Mouse (Mus musculus) 3T3-L1 (cell line): ENCODE data around the gene Slc25a3.

Experiments
- DNase-seq: peaks from one replicate; pipeline ENCODE4 v3.0.0-alpha.2; 2015; ENCODE audit warnings: low read depth, low spot score

The Slc25a3 gene

DNA sequence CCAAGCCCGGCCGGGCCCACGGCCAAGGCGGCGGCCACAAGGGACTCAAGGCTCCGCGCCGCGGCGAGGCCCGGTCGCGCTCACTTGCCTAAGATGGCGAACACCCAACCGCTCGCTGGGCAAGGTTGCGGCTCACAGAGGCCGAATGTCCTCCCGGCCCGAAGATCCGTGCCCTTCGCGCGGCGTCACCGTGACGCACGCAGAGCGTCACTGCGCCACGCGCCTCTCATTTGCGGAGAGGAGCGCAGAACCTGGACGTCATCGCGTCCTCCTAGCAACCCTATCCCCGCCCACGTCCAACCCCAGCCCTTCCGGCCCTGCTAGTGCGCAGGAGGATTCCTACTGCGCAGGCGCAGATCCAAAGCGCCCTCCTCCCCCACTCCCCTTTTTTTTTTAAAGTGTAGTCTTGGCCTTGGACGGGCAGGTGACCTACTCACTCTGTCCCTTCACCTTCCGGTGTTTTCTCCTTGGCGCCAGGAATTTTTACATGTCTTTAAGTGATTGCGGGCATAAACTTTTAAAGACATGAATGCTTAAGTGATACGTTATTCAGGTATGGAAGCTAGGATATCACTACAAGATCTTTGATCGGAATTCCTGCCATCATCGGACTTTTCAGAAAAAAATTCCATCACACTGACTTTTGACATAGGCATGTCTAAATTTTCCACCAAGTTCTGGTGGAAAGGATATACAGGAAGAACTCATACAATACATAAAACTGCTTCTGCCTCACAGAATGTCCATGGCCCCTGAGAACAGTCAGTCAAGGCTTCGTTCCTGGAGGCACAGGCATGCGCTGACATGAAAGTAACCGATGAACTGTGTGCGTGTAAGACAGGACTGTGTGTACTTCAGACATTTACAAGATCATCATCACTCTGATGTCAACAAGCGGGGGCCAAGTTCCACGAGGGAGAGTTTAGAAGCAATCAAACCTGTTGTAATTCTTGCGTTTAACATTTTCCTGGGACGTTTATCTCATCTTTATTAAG lies at the start of gene Slc25a3:
Gene Slc25a3, minus strand, starts transcription at position 232 of the 995 bp plus-strand sequence.
- peak; percentile 98 for DNase-seq

DNA sequence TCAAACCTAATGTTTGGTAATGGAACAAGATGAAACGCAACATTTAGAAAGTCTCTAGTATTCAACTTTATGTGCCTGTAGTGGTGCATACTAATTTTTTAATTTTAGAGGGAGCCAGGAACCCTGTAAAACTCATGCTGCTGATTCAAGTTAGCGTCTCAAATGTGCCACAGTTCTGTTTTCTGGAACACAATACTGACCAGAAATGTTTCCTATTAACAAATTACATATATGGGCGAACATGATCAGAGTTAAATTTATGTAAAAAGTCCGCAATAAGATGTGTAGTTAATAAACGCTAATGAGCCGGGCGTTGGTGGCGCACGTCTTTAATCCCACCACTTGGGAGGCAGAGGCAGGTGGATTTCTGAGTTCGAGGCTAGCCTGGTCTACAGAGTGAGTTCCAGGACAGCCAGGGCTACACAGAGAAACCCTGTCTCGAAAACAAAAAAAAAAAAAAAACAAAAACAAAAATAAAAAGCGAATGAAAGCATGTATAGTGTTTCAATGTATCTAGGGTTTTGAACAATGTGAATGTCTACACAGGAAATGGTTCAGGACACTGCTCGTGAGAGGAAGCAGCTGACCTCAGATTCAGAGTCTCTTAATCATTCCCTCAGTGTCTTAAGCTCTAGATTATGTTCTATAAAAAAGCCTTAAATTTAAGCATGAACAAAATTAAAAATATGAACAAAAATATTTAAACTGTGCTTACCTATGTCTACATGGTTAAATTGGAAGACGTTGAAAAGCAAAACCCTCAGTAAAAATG lies 48.7 kb upstream of the Slc25a3 start:
- DNase-seq, result no peak

DNA sequence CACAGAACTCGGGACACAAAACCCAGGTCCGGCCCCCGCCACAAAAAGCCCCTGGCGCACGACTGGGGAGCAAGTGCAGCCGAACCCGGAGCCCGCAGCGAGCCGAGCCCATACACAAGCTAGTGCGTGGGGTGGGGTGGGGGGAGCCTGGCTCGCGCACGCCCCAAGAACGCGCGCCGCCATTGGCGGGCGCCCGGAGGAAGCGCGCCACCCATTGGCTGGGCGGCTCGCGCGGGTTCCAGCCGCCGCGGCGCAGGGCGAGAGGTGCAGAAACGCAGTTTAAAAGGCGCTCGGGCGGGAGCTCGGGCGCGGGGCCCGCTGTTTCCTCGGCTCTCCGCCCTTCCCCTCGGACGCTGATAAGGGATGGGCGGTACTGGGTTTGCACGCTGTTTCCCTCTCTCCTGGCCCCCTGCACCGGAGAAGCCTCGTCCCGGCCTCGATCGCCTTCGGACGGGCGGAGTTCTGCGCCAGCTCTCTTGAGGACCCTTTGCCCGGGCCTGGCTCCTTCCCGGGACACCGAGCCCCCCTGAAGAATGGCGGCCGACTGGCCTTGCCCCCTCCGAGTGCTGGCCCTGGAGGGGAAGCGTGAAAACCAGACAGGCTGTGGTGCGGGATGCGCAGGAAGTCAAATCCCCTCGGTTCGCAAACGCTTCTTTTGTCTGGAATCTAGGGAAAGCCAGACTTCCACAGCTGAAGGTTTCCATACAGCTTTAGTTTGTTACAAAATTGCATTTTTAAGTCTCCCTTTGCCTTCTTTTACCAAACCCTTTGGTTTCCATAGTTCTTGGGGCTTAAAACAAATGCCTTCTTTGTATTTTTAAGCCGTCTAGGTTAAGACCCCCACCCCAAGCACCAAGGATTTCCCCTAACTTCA lies 47.8 kb upstream of the Slc25a3 start:
- peak; percentile 82 for DNase-seq

DNA sequence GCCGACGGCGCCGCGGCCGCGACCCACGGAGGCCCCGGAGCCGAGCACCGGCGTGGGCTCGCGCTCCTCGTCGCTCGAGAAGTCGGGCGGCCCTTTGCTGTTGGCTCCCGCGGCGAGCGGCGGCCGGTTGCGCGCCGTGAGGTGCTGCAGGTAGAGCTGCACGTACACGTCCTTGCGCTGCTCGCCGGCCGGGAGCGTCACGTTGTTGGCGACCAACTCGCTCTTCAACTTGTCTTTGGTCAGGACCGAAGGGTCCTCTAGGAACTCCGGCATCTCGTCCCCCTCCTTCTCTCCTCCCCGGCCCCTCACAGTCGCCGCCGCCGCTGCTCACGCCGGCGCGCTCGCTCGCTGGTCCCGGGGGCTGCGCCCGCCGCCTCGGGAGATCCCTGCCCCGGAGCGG lies 47.2 kb upstream of the Slc25a3 start:
- DNase-seq, result peak; percentile 41

DNA sequence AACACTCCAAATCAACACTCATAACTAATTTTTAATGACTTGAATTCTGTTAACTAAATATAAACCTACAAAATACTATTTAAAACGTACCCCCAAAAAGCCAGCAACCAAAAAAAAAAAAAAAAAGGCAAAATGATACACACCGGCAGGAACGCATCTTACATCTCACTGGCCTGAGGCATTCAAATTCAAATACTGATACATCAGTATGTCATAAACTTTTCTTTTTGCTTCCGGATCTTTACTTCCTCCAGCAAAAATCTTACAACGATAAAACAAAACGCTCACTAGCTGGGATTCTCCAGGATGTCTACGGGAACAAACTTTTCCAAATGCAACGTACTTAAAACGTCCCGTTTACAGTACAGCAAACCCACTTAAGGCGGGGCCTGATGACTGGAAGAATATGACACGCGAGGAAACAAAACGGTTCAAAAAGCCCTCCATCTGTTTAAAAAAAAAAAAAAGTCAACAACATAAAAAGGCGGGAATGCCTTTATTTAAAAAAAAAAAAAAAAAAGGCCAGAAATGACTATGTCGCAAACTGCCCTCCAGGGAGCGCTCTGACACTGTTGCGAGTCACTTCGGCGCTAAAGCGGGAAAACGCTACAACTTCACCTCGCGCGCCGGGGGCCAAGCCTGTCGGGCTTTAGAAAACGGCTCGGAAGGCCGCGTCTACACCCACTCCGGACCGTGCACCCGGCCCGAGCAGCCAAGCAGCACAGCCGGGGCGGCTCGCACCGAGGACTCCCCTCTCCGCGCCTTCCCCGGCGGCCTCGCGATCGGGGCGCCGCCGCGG lies 46.5 kb upstream of the Slc25a3 start:
- DNase-seq, result peak; percentile 91

DNA sequence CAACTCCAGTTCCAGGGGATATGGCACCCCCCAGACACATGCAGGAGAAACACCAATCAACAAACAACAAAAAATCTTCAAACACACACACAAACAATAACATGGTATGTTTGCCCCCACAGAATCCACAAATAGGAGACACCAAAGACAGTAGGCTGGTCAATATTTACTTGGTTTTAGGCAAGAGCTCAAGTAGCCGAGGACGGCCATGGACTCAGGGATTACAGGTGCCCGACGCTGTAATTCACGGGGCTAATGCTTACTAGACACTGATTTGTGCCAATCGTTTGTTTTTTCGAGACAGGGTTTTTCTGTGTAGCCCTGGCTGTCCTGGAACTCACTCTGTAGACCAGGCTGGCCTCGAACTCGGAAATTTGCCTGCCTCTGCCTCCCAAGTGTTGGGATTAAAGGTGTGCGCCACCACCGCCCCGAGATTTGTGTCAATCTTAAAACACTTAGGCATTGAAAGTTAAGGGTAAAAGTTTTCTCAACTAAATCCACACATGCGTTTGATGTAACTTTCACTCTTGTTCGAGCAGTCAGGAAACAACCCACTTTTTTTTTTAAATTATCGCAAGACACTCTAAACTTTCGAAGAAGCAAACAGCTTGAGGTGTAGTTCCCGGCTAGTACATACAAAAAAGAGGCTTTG lies 45.7 kb upstream of the Slc25a3 start:
- peak; percentile 27 for DNase-seq

DNA sequence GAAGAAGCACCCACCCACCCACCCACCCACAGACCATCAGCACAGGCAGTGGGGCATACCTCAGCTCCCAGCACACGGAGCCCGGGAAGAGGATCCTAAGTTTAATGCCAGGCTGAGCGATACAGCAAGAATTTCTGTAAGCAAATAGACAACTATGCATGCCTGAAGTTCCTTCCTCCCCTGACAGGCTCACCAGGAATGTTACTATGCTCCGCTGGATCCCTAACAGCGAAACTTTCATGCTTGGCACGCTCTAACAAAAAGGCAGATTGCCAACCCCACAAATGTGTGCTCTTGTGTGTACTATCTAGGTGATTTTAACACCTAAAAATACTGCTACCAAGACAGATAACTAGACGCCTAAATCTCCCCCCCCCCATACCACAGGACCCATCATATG lies 43.5 kb upstream of the Slc25a3 start:
- peak; percentile 84 for DNase-seq

DNA sequence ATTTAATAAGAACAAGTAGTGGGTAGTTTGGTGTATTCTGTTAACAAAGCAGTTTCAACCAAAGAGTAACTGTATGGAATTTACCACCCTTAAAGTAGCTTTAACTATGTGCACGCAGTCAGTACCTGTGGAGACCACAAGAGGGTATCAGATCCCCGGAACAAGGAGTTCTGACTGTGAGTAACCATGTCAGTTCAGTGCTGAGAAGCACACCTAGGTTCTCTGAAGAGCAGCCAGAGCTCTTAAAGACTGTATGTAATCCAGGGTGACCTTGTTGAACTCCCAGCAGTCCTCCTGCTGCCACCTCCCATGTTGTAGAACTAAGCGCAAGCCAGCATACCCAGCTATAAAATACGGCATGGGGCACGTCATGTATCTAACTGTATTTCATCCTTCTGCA lies 43.0 kb upstream of the Slc25a3 start:
- peak; percentile 81 for DNase-seq

DNA sequence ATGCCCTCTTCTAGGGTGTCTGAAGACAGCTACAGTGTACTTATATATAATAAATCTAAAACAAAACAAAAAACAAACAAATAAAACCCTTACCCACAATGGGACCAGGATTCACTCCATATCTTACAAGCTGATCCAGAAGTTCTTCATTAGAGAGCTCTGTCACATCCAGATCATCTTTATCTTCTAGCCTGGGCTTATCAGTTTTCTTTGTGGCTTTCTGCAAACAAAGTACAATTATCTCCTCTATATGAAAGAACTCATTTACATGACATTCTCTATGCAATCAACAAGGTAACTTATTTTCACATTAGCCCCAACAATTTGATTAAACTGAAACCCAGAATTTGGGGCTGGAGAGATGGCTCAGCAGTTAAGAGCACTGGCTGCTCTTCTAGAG lies 42.0 kb upstream of the Slc25a3 start:
- no peak for DNase-seq

DNA sequence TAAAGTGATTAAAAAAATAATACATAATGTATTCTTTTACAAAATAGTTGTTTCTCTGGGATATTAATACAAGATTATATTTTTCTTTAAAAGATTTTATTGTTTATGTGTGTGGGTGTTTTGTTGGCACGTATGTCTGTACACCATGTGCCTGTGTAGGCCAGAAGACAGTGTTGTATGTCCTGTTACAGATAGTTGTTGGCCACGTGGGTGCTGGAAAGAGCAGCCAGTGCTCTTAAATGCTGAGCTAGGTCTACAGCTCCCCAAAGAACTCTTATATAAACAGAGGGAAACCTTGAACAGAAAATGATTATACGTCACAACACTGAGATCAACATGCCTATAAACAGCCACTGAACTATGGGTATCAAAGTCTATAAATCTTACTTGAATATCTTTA lies 40.6 kb upstream of the Slc25a3 start:
- no peak for DNase-seq

DNA sequence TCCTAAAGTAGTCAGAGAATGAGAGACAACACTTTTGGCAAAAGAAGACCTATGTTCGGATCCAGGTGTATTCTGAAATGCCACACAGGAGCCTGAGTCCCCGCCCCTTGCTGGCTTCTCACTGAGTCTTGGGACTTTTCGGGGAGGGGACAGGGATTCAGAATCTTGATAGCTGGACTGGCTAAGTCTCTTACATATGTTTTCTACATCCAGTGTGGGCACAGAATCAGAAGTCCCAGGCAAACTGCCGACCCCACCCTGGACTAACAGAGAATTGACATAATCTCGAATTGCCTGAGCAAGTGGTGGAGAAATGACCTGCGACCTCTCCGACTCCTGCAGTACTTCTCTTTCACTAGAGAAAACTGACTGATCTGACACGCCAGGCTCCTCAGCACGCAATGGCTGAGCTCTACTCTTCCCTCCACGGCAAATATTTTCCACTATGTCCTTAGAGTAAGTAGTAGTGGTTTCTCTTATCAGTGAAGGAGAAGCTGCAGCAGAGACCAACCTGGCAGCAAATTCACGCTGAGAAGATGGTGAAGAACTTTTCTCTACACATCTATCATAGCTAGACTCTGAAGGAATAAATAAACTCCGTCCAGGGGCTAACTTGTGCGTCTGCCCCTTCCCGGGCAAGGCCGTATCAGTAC lies 38.8 kb upstream of the Slc25a3 start:
- DNase-seq, result no peak

DNA sequence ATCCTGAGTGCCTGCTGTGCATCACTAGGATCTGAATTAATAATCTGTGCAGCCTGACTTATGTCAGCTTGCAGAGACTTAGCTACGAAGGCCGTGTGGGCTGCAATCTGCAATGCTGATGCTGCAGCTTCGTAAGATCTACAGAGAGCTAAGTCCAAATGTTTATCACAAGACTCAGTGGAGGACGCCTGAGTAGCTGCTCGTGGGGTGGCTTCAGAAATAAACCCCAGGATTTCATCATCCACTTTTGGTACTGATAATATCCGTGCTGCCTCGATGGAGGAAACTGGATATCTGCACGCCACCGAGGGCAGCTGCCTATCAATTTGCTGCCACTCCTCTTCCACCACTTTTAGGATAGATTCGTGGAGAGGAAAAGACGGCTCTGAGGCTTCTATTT lies 38.2 kb upstream of the Slc25a3 start:
- DNase-seq, result no peak

DNA sequence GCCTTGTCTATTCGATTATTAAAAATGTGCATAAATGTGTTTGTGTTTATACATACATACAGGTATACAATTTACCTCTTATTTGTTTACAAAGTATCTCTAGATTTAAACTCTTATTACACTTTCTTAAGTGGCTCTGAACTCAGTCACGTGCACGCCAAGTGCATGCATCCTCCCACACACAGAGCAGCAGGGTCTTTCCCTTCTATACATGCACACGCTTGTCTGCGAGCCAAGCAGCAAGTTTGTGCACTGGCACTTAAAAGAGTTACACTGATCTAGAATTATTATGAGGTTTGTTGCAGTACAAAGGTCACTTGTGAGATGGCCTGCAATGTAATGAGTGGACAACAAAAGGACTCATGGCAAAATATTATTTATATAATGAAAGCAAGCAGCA lies 37.1 kb upstream of the Slc25a3 start:
- no peak for DNase-seq

DNA sequence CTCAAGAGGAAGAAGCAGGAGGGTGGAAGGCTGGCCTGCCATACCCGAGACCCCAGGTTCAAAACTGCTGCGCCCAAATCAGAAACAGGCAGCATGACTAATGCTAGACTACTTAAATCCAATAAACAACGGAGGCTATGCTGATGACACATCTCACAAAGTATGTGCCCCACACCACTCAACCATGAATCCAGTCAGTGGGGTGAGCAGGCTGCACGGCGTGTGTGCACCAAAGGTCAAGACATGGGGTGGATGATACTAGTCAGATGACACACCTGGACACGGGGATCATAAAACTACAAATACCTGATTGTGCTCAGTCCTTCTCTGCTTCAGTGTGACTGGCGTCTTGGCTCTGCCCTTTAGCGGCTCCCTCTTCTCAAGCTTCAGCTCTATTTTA lies 34.6 kb upstream of the Slc25a3 start:
- DNase-seq, result peak; percentile 90

DNA sequence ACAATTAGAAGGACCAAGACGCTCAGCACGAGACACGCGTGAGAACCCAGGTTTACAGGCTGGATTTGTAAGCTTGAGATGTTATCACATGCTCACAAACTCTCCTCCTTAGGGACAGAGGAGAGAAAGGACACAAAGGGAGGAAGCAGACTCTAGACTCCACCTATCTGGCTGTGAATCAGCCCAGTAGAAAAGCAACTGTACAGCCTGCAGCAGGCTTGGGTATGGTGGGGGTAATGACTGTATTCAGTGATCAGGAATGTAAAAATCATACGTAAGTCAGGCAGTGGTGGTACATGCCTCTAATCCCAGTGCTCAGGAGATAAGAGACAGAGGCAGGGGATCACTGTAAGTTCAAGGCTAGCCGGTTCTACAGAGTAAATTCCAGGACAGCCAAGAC lies 32.5 kb upstream of the Slc25a3 start:
- peak; percentile 71 for DNase-seq

DNA sequence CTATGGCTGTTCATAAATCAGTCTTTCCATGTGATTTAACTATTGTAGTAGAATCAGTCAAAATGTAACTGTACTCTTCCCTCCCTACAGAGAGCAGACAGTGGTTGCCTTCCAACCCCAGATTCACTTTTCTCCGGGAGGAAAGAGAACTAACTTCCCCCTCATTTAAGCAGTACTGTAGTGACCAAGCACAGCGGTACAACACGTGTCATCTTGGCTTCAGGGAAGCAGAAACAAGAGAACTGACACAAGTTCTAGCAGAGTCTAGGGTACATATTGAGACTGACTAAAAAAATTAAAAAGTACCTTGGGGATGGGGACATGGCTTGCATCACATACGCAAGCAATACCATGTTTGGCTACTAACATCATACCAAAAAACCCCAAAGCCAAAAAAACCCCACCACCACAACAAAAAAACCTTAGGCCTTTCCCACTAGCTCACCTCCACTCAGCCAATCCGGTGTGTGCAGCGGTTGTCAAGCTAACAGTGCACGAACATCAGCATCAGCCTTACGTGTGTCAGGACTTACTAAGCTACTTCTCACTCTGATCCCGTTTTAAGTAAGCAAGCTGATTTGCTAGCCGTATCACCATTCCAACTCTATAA lies 30.1 kb upstream of the Slc25a3 start:
- DNase-seq, result no peak

DNA sequence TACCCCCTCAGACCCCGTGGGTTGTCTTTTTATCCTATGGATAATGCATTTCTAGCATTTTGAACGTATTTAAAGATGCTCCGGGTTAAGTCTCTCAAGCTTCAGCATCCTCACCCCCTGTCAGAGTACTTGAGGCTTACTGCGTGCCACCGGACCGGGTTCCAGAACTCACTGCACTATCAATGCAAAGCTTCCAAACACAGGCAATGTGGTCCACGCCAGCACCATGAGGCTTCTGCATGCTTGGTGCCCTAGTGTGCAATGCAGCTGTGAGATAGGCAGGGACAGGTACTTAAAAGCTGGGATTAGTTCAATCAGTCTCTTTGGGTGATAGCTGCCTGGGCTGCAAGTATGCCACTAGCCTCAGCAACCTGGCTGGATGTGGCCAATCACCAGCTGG lies 21.6 kb upstream of the Slc25a3 start:
- DNase-seq, result no peak

DNA sequence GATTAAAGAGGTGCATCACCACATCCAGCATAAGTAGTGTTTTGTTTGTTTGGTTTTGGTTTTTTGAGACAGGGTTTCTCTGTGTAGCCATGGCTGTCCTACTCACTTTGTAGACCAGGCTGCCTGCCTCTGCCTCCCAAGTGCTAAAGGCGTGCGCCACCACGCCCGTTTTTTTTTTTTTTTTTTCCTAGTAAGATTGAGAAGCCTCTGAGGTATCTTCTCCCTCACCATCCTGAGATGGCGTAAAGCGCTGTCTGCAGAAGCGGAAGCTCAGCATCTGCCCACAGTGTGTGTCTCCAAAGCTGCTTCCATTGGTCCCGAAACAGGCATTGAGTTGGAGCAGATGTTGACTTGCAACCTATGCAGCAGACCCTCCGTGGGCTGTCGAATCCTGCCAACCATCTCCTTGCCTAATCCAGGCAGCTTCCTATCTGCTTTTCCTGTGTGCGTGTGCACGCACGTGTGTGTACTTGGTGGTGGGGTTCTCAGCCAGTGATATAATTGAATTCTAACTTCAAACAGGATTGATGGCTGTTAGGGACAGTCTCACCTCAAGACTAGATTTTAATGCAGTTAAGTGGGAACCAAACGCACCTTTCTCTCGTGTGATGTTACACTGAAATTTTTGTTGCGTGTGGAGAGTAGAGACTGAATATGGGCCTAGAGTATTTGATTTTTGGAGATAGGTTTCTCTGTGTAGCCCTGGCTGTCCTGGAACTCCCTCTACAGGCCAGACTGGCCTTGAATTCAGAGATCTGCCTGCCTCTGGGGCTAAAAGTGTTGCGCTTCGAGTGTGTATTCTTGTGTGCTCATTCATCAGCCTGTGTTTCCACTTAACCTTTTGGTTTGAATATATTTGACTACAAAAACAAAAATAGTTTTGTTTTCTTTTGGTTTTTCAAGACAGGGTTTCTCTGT lies 19.7 kb upstream of the Slc25a3 start:
- no peak for DNase-seq
